Mouse (Mus musculus) CH12.LX (cell line): ENCODE data around the gene Prr23a2.

ENCODE experiments used
- E2F4 ChIP-seq: IDR thresholded peaks from 2 replicates; pipeline ENCODE4 v1.6.1; 2011; ENCODE audit warnings: low read depth, low read length, improper control_type of control experiment; ENCODE audit not compliant: insufficient replicate concordance
- MAFK ChIP-seq: IDR thresholded peaks from 2 replicates; pipeline ENCODE4 v1.6.1; 2011; ENCODE audit warnings: low read length, improper control_type of control experiment; ENCODE audit not compliant: insufficient replicate concordance
- MAX ChIP-seq: IDR thresholded peaks from 2 replicates; pipeline ENCODE4 v1.6.1; 2011; ENCODE audit warnings: low read length, improper control_type of control experiment
- MEF2A ChIP-seq: IDR thresholded peaks from 2 replicates; pipeline ENCODE4 v1.6.1; 2014; ENCODE audit warnings: low read depth, mild to moderate bottlenecking, inconsistent platforms, low read length, improper control_type of control experiment, borderline replicate concordance

- no peak for TF ChIP-seq MAX
- no peak for TF ChIP-seq MEF2A
- TF ChIP-seq E2F4: no peak
- no peak for TF ChIP-seq MAFK
These were observed 38.7 kb upstream of the Prr23a2 start for GRCm38 (mm10) chr9:98817592-98817991.
